Mouse (Mus musculus): Measurements from ENCODE around the gene Anxa2.

- no peak for TF ChIP-seq CTCF (IDR thresholded peaks at IDR 0.05; ENCODE audit: extremely low read depth, insufficient read length, insufficient replicate concordance, low read depth, low read length)
- TF ChIP-seq POLR2A (IDR thresholded peaks at IDR 0.05; ENCODE audit: low read depth, low read length) = no peak
Measured at GRCm38 (mm10) chr9:69480344-69480743, 26.9 kb downstream of the Anxa2 start.

Data from small intestine, adult 2 months (tissue).